Mouse (Mus musculus) cortical plate, adult 2 months (tissue): ENCODE results near the gene Asf1b.

Experiments
- CTCF ChIP-seq: fragments of 200-500 bp; IDR thresholded peaks from 2 replicates; pipeline ENCODE4 v1.5.1; 2011; ENCODE audit warnings: mild to moderate bottlenecking, control low read depth, low read length; ENCODE audit not compliant: insufficient read depth; ENCODE audit errors: extremely low read depth
- POLR2A ChIP-seq: fragments of 200-500 bp; IDR thresholded peaks from 2 replicates; pipeline ENCODE4 v1.6.1; 2011; ENCODE audit warnings: mild to moderate bottlenecking, low read length, control low read depth; ENCODE audit not compliant: insufficient read depth; ENCODE audit errors: extremely low read depth

- no peak for TF ChIP-seq POLR2A
- no peak for TF ChIP-seq CTCF
These were observed 40.4 kb upstream of the Asf1b start for GRCm38 (mm10) chr8:83914860-83915259.
